Mouse (Mus musculus) G1E (cell line): ENCODE results near the gene Sf3b4. TPM values are rescaled to one million over a fixed set of nuclear protein-coding genes. Genes with fewer than 3 reads are reported as not detected.

Source experiments
- ATAC-seq: 2 replicates; pipeline ENCODE4 v1.8.0; 2016; ENCODE audit warnings: mild to moderate bottlenecking; ENCODE audit not compliant: insufficient number of reproducible peaks, poor library complexity, low FRiP score, severe bottlenecking; ENCODE audit errors: extremely low read depth
- DNase-seq: peaks from one replicate; pipeline ENCODE4 v3.0.0; 2012; ENCODE audit warnings: low spot score
- H3K27me3 ChIP-seq: 2 replicates; pipeline ENCODE4 v1.6.1; 2012; ENCODE audit warnings: mild to moderate bottlenecking, low read length, inconsistent platforms; ENCODE audit not compliant: insufficient read depth
- H3K36me3 ChIP-seq: replicated peaks from 2 replicates; pipeline ENCODE3; 2012; ENCODE audit warnings: mild to moderate bottlenecking, inconsistent platforms
- H3K4me1 ChIP-seq: 2 replicates; pipeline ENCODE4 v1.6.1; 2012; ENCODE audit warnings: low read depth, low read length, inconsistent platforms, mixed read lengths; ENCODE audit not compliant: insufficient read depth
- H3K4me3 ChIP-seq: 2 replicates; pipeline ENCODE4 v1.5.1; 2012; ENCODE audit warnings: low read depth, mild to moderate bottlenecking, inconsistent platforms, low read length, moderate library complexity, mixed read lengths
- H3K9me3 ChIP-seq: replicated peaks from 2 replicates; pipeline ENCODE4 v1.6.1; 2012; ENCODE audit warnings: inconsistent platforms
- CTCF ChIP-seq: IDR thresholded peaks from 2 replicates; pipeline ENCODE4 v1.5.1; 2012; ENCODE audit warnings: low read depth, low read length, inconsistent platforms, mixed read lengths
- GATA1 ChIP-seq: IDR thresholded peaks from 2 replicates; pipeline ENCODE4 v1.6.1; 2012; ENCODE audit warnings: borderline replicate concordance, low read length, inconsistent platforms, mixed read lengths
- GATA2 ChIP-seq: IDR thresholded peaks from 2 replicates; pipeline ENCODE4 v1.6.1; 2012; ENCODE audit warnings: low read depth, low read length, inconsistent platforms, borderline replicate concordance
- POLR2AphosphoS5 ChIP-seq: IDR thresholded peaks from 2 replicates; pipeline ENCODE4 v1.6.1; 2012; ENCODE audit warnings: low read depth, low read length, inconsistent platforms; ENCODE audit not compliant: insufficient replicate concordance
- TAL1 ChIP-seq: conservative IDR thresholded peaks from 2 replicates; pipeline ENCODE4 v1.6.1; 2012; ENCODE audit warnings: low read depth, low read length, inconsistent platforms, mixed read lengths
- polyA plus RNA-seq: library from polyadenylated mRNA; stranded (reverse); fragments of >175 nt; gene quantifications from 2 replicates; pipeline ENCODE4 v1.2.3, GENCODE M21; 2012
- total RNA-seq, 2 experiments: library from RNA; stranded (forward) in 1 of 2; stranded (reverse) in 1 of 2; fragments of 200-1000 nt in 1 of 2; fragments of >200 nt in 1 of 2; fragmentation: Nextera tagmentation in 1 of 2; gene quantifications; 2 replicates each; pipeline ENCODE4 v1.2.3; 2014 to 2017

The Sf3b4 gene
- total and polyA plus RNA-seq, 3 experiments: 29.3 to 724 (median 138) TPM

DNA sequence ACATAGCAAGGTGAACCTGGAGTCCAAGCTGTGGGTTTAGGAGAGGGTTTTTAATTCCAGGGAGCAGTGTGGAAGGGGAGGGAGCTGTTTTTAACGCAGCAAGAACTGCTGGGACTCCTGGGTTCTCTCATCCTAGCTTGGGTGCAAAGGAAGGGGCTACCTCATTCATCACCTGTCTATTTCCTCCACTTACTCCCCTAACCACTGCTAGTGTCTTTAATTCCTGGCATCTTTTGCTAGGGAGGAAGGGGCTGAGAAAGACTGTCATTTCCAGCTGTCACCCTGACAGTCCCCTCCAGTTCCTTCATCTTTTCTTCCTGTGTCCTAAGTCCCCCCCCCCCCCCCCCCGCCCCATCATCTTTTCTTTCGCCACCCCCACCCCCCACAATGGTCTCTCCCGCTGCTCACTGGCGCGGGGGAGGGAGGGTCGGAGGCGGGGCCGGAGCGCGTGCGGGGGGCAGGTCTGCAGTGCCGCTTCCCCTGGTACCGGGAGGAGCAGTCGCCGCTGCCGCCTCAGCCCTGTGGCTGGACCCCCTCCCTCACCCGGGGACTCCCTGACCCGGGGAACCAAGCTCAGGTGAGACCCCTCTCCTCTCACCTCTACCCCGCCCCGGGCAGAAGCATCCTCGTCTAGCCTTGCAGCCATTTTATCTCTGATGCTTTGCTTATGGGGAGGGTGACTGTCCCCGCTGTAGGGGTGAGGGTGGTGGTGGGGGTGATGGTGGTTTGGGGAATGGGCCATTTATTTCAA is 8.8 kb downstream of the Sf3b4 start, which contains the start of gene Sv2a:
TSS of gene Sv2a (plus strand) at position 425 of the 751 bp plus-strand sequence.
- Histone ChIP-seq H3K4me1 (peaks cover 26% of the 10 kb centered on the region), H3K27me3 (peaks cover 44% of the 10 kb centered on the region), H3K4me3 (peak within 1 kb of the TSS; percentile 71), H3K9me3 (no peaks in the 10 kb centered on the region), H3K36me3 (peaks cover 35% of the 10 kb centered on the region)
- DNase-seq: peak; percentile 47
- TF ChIP-seq GATA1 (no peak), TAL1 (no peak), GATA2 (no peak), POLR2AphosphoS5 (no peak), CTCF (no peak)
- ATAC-seq: no peak

DNA sequence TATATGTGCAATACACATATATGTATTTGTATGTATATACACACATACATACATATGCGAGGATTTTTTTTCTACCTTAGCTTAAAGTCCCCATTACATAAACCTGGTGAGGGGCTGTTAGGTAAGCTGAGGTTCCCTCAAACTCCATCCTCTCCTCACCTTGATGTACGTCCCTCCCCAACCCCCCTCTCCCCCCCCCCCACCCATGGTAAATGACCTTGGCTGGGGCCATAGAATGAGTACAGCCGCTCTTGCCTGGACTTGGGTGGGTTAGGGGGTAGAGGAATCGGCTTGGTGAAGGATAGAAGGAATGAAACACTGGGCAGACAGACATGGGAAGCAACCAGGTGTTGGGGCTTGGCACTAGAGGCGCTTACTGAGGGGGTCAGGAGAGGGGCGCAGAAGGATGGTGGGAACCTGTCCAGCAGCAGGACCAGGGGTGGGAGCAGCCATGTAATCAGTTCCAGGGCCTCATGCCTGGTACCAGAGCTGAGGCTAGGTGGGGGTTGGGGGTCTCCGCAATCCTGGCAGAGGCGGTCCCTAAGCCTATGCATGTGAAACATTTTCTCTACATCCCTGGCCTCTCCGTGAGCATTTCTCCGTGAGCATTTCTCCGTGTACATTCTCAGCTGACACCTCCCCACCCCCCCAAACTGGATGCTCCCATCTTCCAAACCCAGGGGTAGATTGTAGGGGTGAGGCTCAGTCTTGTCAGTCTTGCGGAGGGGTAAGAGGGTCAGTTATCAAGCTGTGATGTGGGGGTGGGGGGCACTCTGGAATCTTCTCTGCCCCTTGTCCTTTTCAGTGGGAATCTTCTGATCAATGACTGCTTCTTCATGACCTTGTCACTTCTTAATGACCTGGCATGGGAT is 9.6 kb downstream of the Sf3b4 start:
- H3K9me3 ChIP-seq: no peaks in the 10 kb centered on the region
- peaks cover 18% of the 10 kb centered on the region for H3K4me1 ChIP-seq
- DNase-seq: no peak
- TF ChIP-seq CTCF (no peak), GATA1 (no peak), GATA2 (no peak), POLR2AphosphoS5 (no peak), TAL1 (no peak)
- H3K4me3 ChIP-seq: no peak overlapping the region
- peaks cover 49% of the 10 kb centered on the region for H3K27me3 ChIP-seq
- ATAC-seq: no peak
- H3K36me3 ChIP-seq: peaks cover 26% of the 10 kb centered on the region

- Histone ChIP-seq H3K4me3 (no peak overlapping the region), H3K27me3 (peaks cover 55% of the 10 kb centered on the region), H3K4me1 (peaks cover 18% of the 10 kb centered on the region), H3K36me3 (peaks cover 23% of the 10 kb centered on the region), H3K9me3 (no peaks in the 10 kb centered on the region)
- TF ChIP-seq CTCF: no peak
- no peak for TF ChIP-seq POLR2AphosphoS5
- no peak for TF ChIP-seq GATA1
- no peak for TF ChIP-seq TAL1
- TF ChIP-seq GATA2: no peak
- ATAC-seq (no peak), DNase-seq (no peak)
These were observed 10.2 kb downstream of the Sf3b4 start for GRCm38 (mm10) chr3:96182382-96182776.

- Histone ChIP-seq H3K4me1 (peaks cover 31% of the 10 kb centered on the region), H3K27me3 (peaks cover 46% of the 10 kb centered on the region), H3K4me3 (no peak overlapping the region), H3K36me3 (peaks cover 13% of the 10 kb centered on the region), H3K9me3 (peaks cover 5% of the 10 kb centered on the region)
- no peak for DNase-seq
- no peak for ATAC-seq
- TF ChIP-seq TAL1 (no peak), POLR2AphosphoS5 (no peak), CTCF (no peak), GATA2 (no peak)
These were observed 20.8 kb downstream of the Sf3b4 start for GRCm38 (mm10) chr3:96192977-96193376.

DNA sequence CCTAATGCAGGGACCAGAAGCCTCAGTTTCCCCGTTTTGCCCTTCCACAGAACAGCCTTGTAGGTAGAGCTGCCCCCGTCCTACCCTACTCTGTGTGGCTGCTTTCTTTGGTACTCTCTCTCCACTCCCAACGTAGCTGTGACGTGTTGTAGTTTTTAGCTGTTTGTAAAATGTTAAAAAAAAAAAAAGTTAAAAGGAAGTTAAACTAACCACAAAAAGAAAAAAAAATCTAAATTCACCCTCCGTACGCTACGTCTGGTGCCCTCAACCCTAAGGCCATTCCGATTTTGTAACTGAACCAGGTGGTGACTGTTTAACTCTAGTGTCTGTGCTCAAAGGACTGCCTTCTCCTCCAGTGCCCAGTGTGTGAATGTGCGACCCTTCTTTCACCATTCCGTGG is 22.8 kb downstream of the Sf3b4 start:
- Histone ChIP-seq H3K9me3 (peaks cover 5% of the 10 kb centered on the region), H3K36me3 (peaks cover 13% of the 10 kb centered on the region), H3K4me1 (peaks cover 49% of the 10 kb centered on the region), H3K27me3 (peaks cover 29% of the 10 kb centered on the region), H3K4me3 (no peak overlapping the region)
- no peak for DNase-seq
- no peak for ATAC-seq
- TF ChIP-seq GATA1 (no peak), GATA2 (no peak), POLR2AphosphoS5 (no peak), CTCF (no peak), TAL1 (no peak)

- Histone ChIP-seq H3K4me3 (no peak overlapping the region), H3K27me3 (peaks cover 21% of the 10 kb centered on the region), H3K9me3 (peaks cover 5% of the 10 kb centered on the region), H3K4me1 (peaks cover 45% of the 10 kb centered on the region), H3K36me3 (peaks cover 13% of the 10 kb centered on the region)
- ATAC-seq (no peak), DNase-seq (no peak)
- TF ChIP-seq POLR2AphosphoS5 (no peak), GATA1 (no peak), CTCF (no peak), GATA2 (no peak), TAL1 (no peak)
These were observed 23.6 kb downstream of the Sf3b4 start for GRCm38 (mm10) chr3:96195616-96196313.
